Mouse (Mus musculus): ENCODE measurements around the gene Sqor. TPM values are rescaled to one million over a fixed set of nuclear protein-coding genes. Genes with fewer than 3 reads are reported as not detected.

The Sqor gene
- polyA plus RNA-seq (2015; fragmentation: Nextera tagmentation; extraction: Ambion mirVana), result 2.3 and 5.6 TPM in 2 replicates

- Histone ChIP-seq H3K27ac (no peak within 1 kb of the TSS), H3K4me3 (peak within 1 kb of the TSS; percentile 40), H3K4me1 (peaks cover 8% of the 10 kb centered on the region; the same call in 1 of the 2 replicates), H3K4me2 (peak within 1 kb of the TSS; percentile 80), H3K9me3 (replicated peaks) (no peaks in the 10 kb centered on the region), H3K27me3 (peaks cover 40% of the 10 kb centered on the region), H3K36me3 (ENCODE audit: poor library complexity, severe bottlenecking) (no peaks in the 10 kb centered on the region), H3K9ac (peak within 1 kb of the TSS; percentile 61)
- under 1% methylated on average over 42 of the region's 46 CpGs for WGBS
- peak; percentile 65; the same call in 1 of the 2 replicates for ATAC-seq
Measured at GRCm38 (mm10) chr2:122765071-122765793, at the start of gene Sqor. Gene Sqor, plus strand, starts transcription at chr2:122765237.

DNA sequence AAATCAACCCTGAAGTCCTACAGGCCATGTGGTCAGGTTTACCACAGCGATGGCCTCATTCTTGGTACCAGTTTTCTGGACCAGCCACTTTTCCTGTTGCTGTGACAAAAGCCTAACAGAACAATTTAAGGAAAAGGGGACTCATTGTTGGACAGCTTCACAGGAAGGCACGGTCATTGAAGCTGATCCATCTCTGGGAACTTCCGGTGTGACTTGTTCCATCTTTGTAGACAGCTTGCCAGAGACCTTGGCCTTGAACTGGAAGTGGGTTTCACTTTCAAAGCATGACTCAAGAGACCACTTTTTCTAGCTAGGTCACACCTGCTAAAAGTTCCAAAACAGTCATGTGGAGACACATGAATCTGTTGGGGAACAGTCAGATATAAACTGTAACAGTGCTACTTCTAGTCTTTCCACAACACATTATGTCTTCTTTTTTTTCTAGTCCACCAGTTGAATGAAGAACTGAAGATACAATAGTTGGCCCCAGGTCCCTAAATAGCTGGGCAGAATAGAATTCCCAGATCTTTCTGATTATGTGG lies 48.7 kb upstream of the Sqor start:
- 86% methylated on average over 3 of the region's 3 CpGs for WGBS
- no peaks in the 10 kb centered on the region for H3K27me3 ChIP-seq
- no peaks in the 10 kb centered on the region for H3K36me3 ChIP-seq (ENCODE audit: poor library complexity, severe bottlenecking)
- no peaks in the 10 kb centered on the region for H3K4me1 ChIP-seq
- no peaks in the 10 kb centered on the region for H3K9me3 ChIP-seq (replicated peaks)
- no peak overlapping the region for H3K9ac ChIP-seq
- H3K4me3 ChIP-seq, result no peak overlapping the region
- no peak overlapping the region for H3K27ac ChIP-seq
- no peak overlapping the region for H3K4me2 ChIP-seq
- ATAC-seq, result no peak

- WGBS, result 69% methylated on average over 1 of the region's 1 CpGs
Measured at GRCm38 (mm10) chr2:122719232-122719631, 45.8 kb upstream of the Sqor start.

DNA sequence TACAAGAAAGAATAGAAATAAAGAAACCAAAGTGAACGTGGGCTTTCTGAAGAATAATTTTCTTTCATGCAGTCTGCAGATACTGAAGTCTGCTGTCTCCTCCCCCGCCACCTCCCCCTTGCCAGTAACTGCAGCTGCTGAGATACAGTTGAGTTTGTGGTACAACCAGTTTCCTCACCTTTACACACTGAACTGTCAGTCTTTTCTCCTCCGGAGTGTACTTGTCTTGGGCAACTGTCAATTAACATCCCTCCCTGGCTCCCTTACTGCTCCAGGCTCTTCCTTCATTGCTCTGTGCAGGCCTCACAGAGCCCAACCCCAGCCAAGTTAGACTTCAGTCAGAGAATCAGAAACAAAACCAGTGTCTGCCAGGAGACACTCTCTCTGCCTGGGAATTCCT lies 44.5 kb upstream of the Sqor start:
- WGBS, result 82% methylated on average over 3 of the region's 3 CpGs

More at GRCm38 (mm10) chr2:122719232-122719631, 45.8 kb upstream of the Sqor start:
- no peak overlapping the region for H3K4me2 ChIP-seq
- ATAC-seq, result no peak
- no peak overlapping the region for H3K9ac ChIP-seq
- no peak overlapping the region for H3K27ac ChIP-seq
- no peak overlapping the region for H3K4me3 ChIP-seq
- H3K27me3 ChIP-seq, result no peaks in the 10 kb centered on the region
- no peaks in the 10 kb centered on the region for H3K36me3 ChIP-seq (ENCODE audit: poor library complexity, severe bottlenecking)
- H3K9me3 ChIP-seq (replicated peaks), result no peaks in the 10 kb centered on the region
- no peaks in the 10 kb centered on the region for H3K4me1 ChIP-seq

GRCm38 (mm10) chr2:122725604-122726003 lies 39.4 kb upstream of the Sqor start:
- no peak for ATAC-seq
- Histone ChIP-seq H3K36me3 (ENCODE audit: poor library complexity, severe bottlenecking) (no peaks in the 10 kb centered on the region), H3K27ac (no peak overlapping the region), H3K4me2 (no peak overlapping the region), H3K4me1 (no peaks in the 10 kb centered on the region), H3K9me3 (replicated peaks) (no peaks in the 10 kb centered on the region), H3K27me3 (no peaks in the 10 kb centered on the region), H3K9ac (no peak overlapping the region), H3K4me3 (no peak overlapping the region)
- 58% methylated on average over 10 of the region's 10 CpGs for WGBS

More for the DNA sequence above, 44.5 kb upstream of the Sqor start:
- no peaks in the 10 kb centered on the region for H3K4me1 ChIP-seq
- H3K9me3 ChIP-seq (replicated peaks), result no peaks in the 10 kb centered on the region
- H3K27ac ChIP-seq, result no peak overlapping the region
- no peaks in the 10 kb centered on the region for H3K27me3 ChIP-seq
- no peak overlapping the region for H3K4me3 ChIP-seq
- H3K4me2 ChIP-seq, result no peak overlapping the region
- H3K9ac ChIP-seq, result no peak overlapping the region
- ATAC-seq, result no peak
- H3K36me3 ChIP-seq (ENCODE audit: poor library complexity, severe bottlenecking), result no peaks in the 10 kb centered on the region

GRCm38 (mm10) chr2:122731456-122731855 lies 33.6 kb upstream of the Sqor start:
- no peak for ATAC-seq
- no peak overlapping the region for H3K4me2 ChIP-seq
- 67% methylated on average over 2 of the region's 2 CpGs for WGBS
- H3K4me1 ChIP-seq, result no peaks in the 10 kb centered on the region
- no peak overlapping the region for H3K4me3 ChIP-seq
- no peaks in the 10 kb centered on the region for H3K36me3 ChIP-seq (ENCODE audit: poor library complexity, severe bottlenecking)
- H3K27ac ChIP-seq, result no peak overlapping the region
- no peaks in the 10 kb centered on the region for H3K9me3 ChIP-seq (replicated peaks)
- H3K27me3 ChIP-seq, result peaks cover 14% of the 10 kb centered on the region
- no peak overlapping the region for H3K9ac ChIP-seq

DNA sequence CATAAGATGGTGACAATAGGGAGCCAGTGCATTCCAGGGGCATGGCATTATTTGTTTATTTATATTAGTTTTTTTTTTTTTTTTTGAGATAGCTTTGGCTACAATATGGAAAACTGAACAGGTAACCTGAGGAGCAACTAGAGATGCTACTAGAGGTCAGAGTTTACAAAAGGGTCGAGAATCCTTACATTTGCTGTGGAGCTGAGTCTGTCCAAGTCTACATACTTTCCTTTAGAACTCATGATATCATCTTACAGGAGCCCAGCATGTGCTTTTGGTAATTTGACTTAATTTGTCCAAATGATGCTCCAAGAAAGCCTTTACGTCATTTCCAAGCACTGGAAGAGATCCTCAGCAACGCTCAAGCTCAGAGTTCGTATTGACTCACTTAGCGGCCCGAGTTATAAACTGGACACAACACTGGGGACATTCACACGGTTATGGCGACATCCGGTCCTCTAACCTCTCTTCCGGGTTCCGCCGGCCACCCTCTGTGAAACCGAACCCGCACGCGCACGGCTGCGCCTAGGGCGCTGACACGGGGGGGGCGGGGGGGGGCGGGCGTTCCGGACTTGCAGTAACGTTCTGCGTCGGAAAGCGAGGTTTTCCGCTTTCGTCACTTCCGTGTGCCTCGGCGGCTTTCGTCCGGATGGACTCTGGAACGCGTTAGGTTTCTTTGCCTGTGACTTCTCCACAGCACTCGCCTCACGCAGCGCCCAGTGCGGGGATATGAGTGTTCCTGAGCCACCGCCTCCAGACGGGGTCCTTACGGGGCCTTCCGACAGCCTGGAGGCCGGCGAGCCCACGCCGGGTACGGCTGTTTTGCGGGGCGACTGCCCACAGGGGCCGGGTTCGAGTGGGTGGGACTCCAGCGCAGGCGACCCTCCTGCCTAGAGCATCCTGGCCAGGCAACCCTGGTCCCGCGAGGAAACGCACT lies 26.9 kb upstream of the Sqor start, which contains the start of gene Bloc1s6:
TSS of gene Bloc1s6 (plus strand) at position 610 of the 937 bp plus-strand sequence.
- Histone ChIP-seq H3K4me3 (peak within 1 kb of the TSS; percentile 84), H3K27ac (peak within 1 kb of the TSS; percentile 91), H3K27me3 (peaks cover 14% of the 10 kb centered on the region), H3K9me3 (replicated peaks) (no peaks in the 10 kb centered on the region), H3K9ac (peak within 1 kb of the TSS; percentile 93), H3K4me1 (peaks cover 12% of the 10 kb centered on the region), H3K4me2 (peak within 1 kb of the TSS; percentile 66), H3K36me3 (ENCODE audit: poor library complexity, severe bottlenecking) (0 out of 2 replicates have a peak, but pooled peaks cover 1% of the 10 kb centered on the region)
- peak; percentile 96 for ATAC-seq
- WGBS, result 1% methylated on average over 50 of the region's 59 CpGs

- no peak for ATAC-seq
- WGBS, result 35% methylated on average over 7 of the region's 7 CpGs
- no peak overlapping the region for H3K27ac ChIP-seq
- H3K9me3 ChIP-seq (replicated peaks), result no peaks in the 10 kb centered on the region
- peak overlapping the region; percentile 66 for H3K4me2 ChIP-seq
- H3K4me3 ChIP-seq, result peak overlapping the region; percentile 84
- peaks cover 13% of the 10 kb centered on the region for H3K27me3 ChIP-seq
- peak overlapping the region; percentile 93 for H3K9ac ChIP-seq
- peaks cover 7% of the 10 kb centered on the region for H3K36me3 ChIP-seq (ENCODE audit: poor library complexity, severe bottlenecking)
- peaks cover 12% of the 10 kb centered on the region for H3K4me1 ChIP-seq
Measured at GRCm38 (mm10) chr2:122739023-122739422, 26.0 kb upstream of the Sqor start.

GRCm38 (mm10) chr2:122746461-122746860 lies 18.6 kb upstream of the Sqor start:
- Histone ChIP-seq H3K4me1 (no peaks in the 10 kb centered on the region), H3K27ac (no peak overlapping the region), H3K36me3 (ENCODE audit: poor library complexity, severe bottlenecking) (peaks cover 54% of the 10 kb centered on the region), H3K9me3 (replicated peaks) (no peaks in the 10 kb centered on the region), H3K4me2 (no peak overlapping the region), H3K9ac (no peak overlapping the region), H3K27me3 (no peaks in the 10 kb centered on the region), H3K4me3 (no peak overlapping the region)
- no peak for ATAC-seq
- WGBS, result 93% methylated on average over 9 of the region's 9 CpGs

GRCm38 (mm10) chr2:122753739-122754343 lies 11.2 kb upstream of the Sqor start:
- H3K27ac ChIP-seq, result no peak overlapping the region
- H3K4me1 ChIP-seq, result no peaks in the 10 kb centered on the region
- no peaks in the 10 kb centered on the region for H3K9me3 ChIP-seq (replicated peaks)
- 16% methylated on average over 7 of the region's 7 CpGs for WGBS
- H3K27me3 ChIP-seq, result peaks cover 8% of the 10 kb centered on the region; the same call in 1 of the 2 replicates
- peaks cover 8% of the 10 kb centered on the region; the same call in 1 of the 2 replicates for H3K36me3 ChIP-seq (ENCODE audit: poor library complexity, severe bottlenecking)
- no peak overlapping the region for H3K4me2 ChIP-seq
- H3K9ac ChIP-seq, result no peak overlapping the region
- H3K4me3 ChIP-seq, result no peak overlapping the region
- ATAC-seq, result peak; percentile 69

DNA sequence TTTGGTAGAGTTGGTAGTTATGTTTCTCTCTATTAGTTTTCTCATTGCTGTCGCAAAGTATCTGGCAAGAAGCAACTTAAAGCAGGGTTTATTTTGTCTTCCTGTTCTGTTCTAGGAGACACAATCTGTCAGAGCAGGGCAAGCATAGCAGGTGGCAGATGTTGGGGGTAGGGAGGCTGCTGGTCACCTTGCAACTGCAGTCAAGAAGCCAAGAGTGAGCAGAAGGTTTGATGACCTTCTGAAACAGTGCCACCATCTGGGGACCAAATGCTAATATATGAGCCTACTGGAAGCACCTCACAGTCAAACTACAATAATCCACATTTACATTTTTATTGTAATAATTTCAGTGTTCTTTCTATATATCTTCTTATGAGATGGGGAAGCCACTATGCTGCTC lies 5.2 kb upstream of the Sqor start:
- Histone ChIP-seq H3K4me2 (no peak overlapping the region), H3K4me3 (no peak overlapping the region), H3K4me1 (peaks cover under 1% of the 10 kb centered on the region; the same call in 1 of the 2 replicates), H3K36me3 (ENCODE audit: poor library complexity, severe bottlenecking) (no peaks in the 10 kb centered on the region), H3K27me3 (peaks cover 24% of the 10 kb centered on the region), H3K9ac (no peak overlapping the region), H3K9me3 (replicated peaks) (no peaks in the 10 kb centered on the region), H3K27ac (no peak overlapping the region)
- WGBS, result 98% methylated on average over 1 of the region's 1 CpGs
- ATAC-seq, result no peak

All from forebrain, embryonic 13.5 days (tissue).